Comparison of ENCODE assay signal across 1 mouse cellular context in the genomic region with DNA sequence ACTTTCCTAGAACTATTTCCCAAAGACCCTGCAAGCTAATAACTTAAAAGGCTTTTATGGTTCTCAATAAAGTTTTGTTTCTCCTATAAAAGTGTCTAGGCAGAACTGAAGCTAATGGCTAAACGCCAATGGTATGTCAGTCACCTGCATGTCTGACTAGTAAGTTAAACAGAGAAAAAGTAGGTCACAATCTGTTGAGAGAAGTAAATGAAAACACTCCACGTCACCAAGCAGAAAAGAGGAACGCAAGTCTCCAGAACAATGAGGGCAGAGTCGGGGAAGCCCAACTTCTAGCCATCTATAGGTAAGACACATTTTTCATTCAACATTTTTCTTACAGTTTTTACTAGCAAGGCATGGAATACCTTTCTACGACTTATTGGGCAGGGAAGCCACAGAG.
TF ChIP-seq lines count a peak whose summit lies in the region.

No protein-coding gene starts in this region.

TF ChIP-seq in CH12.LX, 34 proteins besides CTCF, POLR2A, EP300 and RAD21:
- TF ChIP-seq TBP (conservative IDR thresholded peaks at IDR 0.05; ENCODE audit: low read depth, low read length) (0 out of 2 replicates have a peak, but pooled peaks have one; percentile 54), MAFK (IDR thresholded peaks at IDR 0.05; ENCODE audit: insufficient replicate concordance, low read length) (no peak)
